Mouse (Mus musculus): Measurements from ENCODE around the gene Tbcel.

The Tbcel gene

GRCm38 (mm10) chr9:42432155-42432554 is 75.5 kb downstream of the Tbcel start:
- no peak for DNase-seq

GRCm38 (mm10) chr9:42431606-42432005 is 76.0 kb downstream of the Tbcel start:
- no peak for DNase-seq

GRCm38 (mm10) chr9:42428060-42428924 is 79.3 kb downstream of the Tbcel start:
- DNase-seq, result peak; percentile 29

GRCm38 (mm10) chr9:42426661-42427358 is 80.8 kb downstream of the Tbcel start:
- peak; percentile 8 for DNase-seq

GRCm38 (mm10) chr9:42423649-42424048 is 84.0 kb downstream of the Tbcel start:
- peak; percentile 22 for DNase-seq

GRCm38 (mm10) chr9:42419687-42420086 is 87.9 kb downstream of the Tbcel start:
- no peak for DNase-seq

- no peak for DNase-seq
These were observed 88.8 kb downstream of the Tbcel start for GRCm38 (mm10) chr9:42418786-42419185.

- no peak for DNase-seq
These were observed 90.2 kb downstream of the Tbcel start for GRCm38 (mm10) chr9:42417352-42417952.

- no peak for DNase-seq
These were observed 92.4 kb downstream of the Tbcel start for GRCm38 (mm10) chr9:42415184-42415583.

GRCm38 (mm10) chr9:42413345-42413744 is 94.3 kb downstream of the Tbcel start:
- no peak for DNase-seq

- no peak for DNase-seq
These were observed 96.3 kb downstream of the Tbcel start for GRCm38 (mm10) chr9:42411296-42411695.

- no peak for DNase-seq
These were observed 101.9 kb downstream of the Tbcel start for GRCm38 (mm10) chr9:42405736-42406135.

GRCm38 (mm10) chr9:42401486-42401885 is 106.1 kb downstream of the Tbcel start:
- DNase-seq, result no peak

GRCm38 (mm10) chr9:42399829-42400228 is 107.8 kb downstream of the Tbcel start, which contains the start of gene Tecta:
Gene Tecta (minus strand): TSS chr9:42399929.
- no peak for DNase-seq

GRCm38 (mm10) chr9:42396141-42396540 is 111.5 kb downstream of the Tbcel start:
- no peak for DNase-seq

GRCm38 (mm10) chr9:42394903-42395302 is 112.7 kb downstream of the Tbcel start:
- no peak for DNase-seq

- DNase-seq, result no peak
These were observed 113.3 kb downstream of the Tbcel start for GRCm38 (mm10) chr9:42394321-42394720.

- no peak for DNase-seq
These were observed 114.7 kb downstream of the Tbcel start for GRCm38 (mm10) chr9:42392927-42393326.

- DNase-seq, result no peak
These were observed 119.1 kb downstream of the Tbcel start for GRCm38 (mm10) chr9:42388490-42388889.

GRCm38 (mm10) chr9:42387038-42387437 is 120.6 kb downstream of the Tbcel start:
- DNase-seq, result no peak

GRCm38 (mm10) chr9:42385656-42386055 is 122.0 kb downstream of the Tbcel start:
- no peak for DNase-seq

GRCm38 (mm10) chr9:42382628-42383347 is 124.8 kb downstream of the Tbcel start:
- no peak for DNase-seq

- no peak for DNase-seq
These were observed 125.5 kb downstream of the Tbcel start for GRCm38 (mm10) chr9:42382063-42382462.

Measured in lung, postnatal 14 days (tissue).